Mouse (Mus musculus): ENCODE measurements at regions not wholly inside any gene's neighbourhood (a gene's known extent, or its start where the extent isn't known, plus 50 kb on each side); places are given as distances from the start of the nearest gene placed in this dataset.
"Not testable (repeated sequence)": the region's sequence is repeated elsewhere in the genome, so short reads cannot be mapped to it uniquely, and the experiment has no call there.

DNA sequence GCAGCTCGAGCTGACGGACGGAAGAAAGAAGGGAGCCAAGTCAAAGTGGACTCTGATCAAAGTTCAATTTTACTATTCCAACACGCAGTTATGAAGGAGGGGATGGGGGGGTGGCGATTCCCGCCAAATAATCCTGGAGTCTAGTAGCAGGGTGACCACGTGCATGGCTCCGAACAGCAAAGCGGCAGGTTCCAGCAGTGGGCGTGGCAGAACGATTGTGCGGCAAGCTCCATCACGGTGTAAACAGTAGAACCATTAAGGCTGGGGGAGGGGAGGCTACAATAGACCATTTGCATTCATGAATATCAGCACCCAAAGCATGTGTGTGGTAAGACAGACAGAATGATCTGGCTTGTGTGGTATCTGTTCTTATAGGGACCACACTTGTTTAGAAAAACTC, 237.6 kb downstream of the Sorl1 start:
- H3K36me3 ChIP-seq; H3K27me3 ChIP-seq (replicated peaks); H3K9me3 ChIP-seq; H3K27ac ChIP-seq; H3K4me2 ChIP-seq; H3K4me3 ChIP-seq (replicated peaks); ATAC-seq (ENCODE audit: insufficient read depth, low FRiP score, low read depth); H3K9ac ChIP-seq: not testable (repeated sequence)
- peaks cover 12% of the 10 kb centered on the region for H3K4me1 ChIP-seq
- 82% methylated on average over 13 of the region's 13 CpGs for WGBS

DNA sequence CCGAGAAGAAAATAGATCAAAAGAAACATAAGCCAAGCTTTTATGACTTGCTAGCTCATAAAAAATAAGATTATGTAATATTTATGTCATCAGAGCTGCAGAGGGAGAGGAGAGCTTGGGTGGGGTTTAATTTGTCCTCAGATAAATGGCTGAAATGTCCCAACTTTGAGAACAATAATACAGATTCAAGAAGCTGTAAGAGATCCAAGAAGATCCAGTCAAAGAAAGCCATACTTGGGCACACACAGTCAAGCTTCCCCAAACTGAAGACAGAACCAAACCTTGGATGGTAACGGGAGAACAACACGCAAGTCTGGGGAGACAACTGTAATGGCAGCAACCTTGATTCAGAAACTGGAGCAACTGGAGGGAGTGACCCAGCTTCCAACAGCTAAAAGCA, 243.6 kb downstream of the Sorl1 start:
- Histone ChIP-seq H3K4me3 (replicated peaks) (no peak overlapping the region), H3K27me3 (replicated peaks) (no peaks in the 10 kb centered on the region), H3K4me2 (no peak overlapping the region), H3K36me3 (no peaks in the 10 kb centered on the region), H3K4me1 (peaks cover 21% of the 10 kb centered on the region), H3K27ac (no peak overlapping the region), H3K9me3 (no peaks in the 10 kb centered on the region), H3K9ac (no peak overlapping the region)
- ATAC-seq (ENCODE audit: insufficient read depth, low FRiP score, low read depth): no peak
- WGBS: 80% methylated on average over 3 of the region's 3 CpGs

DNA sequence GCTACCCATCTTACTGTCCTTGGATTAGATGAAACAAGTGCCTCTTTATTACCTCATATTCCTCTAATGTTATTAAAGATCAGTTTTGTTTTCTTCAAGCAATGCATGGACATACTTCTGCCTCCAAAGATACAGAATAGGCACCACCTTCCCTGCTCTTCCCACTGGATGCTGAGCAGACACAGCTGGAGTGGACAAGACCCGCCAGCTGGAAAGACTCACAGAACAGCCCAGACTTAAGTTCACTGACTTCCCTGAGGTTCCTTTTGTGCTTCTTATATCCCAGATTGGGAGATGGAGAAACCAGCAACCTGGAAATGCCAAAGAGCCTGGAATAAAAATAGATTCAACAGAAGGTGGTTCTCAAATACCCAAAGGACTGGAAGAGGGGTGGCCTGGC, 245.0 kb downstream of the Sorl1 start:
- Histone ChIP-seq H3K27me3 (replicated peaks) (no peaks in the 10 kb centered on the region), H3K9me3 (no peaks in the 10 kb centered on the region), H3K4me2 (no peak overlapping the region), H3K36me3 (no peaks in the 10 kb centered on the region), H3K9ac (no peak overlapping the region), H3K4me1 (peaks cover 21% of the 10 kb centered on the region), H3K27ac (peak overlapping the region; percentile 53), H3K4me3 (replicated peaks) (no peak overlapping the region)
- WGBS: 43% methylated on average over 1 of the region's 1 CpGs
- no peak for ATAC-seq (ENCODE audit: insufficient read depth, low FRiP score, low read depth)

DNA sequence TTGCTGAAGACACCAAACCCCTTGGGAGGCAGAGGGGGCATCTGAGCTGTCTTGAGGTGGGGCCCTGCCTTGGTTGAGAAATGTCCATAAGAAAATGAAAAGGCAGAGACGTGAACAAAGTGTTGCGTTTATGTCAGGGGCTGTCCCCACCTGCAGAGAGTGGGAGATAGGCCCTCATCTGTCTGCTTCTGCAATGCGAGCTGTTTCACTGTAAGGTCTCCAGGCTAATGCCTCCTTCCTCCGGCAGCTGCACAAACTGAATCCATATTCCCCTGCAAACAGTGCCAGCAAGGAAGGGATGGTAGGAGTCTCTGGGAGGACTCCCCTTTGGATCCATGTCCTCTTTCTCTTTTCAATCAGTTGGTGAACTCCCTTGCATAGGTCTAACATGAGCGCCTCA, 263.0 kb downstream of the Sorl1 start:
- H3K4me2 ChIP-seq: peak overlapping the region; percentile 3; the same call in 1 of the 2 replicates
- H3K9me3 ChIP-seq: no peaks in the 10 kb centered on the region
- peaks cover 18% of the 10 kb centered on the region for H3K4me1 ChIP-seq
- H3K4me3 ChIP-seq (replicated peaks): no peak overlapping the region
- H3K27ac ChIP-seq: peak overlapping the region; percentile 80
- no peak overlapping the region for H3K9ac ChIP-seq
- ATAC-seq (ENCODE audit: insufficient read depth, low FRiP score, low read depth): no peak; the same call in 1 of the 2 replicates
- WGBS: 37% methylated on average over 5 of the region's 5 CpGs
- no peaks in the 10 kb centered on the region for H3K36me3 ChIP-seq
- no peaks in the 10 kb centered on the region for H3K27me3 ChIP-seq (replicated peaks)

DNA sequence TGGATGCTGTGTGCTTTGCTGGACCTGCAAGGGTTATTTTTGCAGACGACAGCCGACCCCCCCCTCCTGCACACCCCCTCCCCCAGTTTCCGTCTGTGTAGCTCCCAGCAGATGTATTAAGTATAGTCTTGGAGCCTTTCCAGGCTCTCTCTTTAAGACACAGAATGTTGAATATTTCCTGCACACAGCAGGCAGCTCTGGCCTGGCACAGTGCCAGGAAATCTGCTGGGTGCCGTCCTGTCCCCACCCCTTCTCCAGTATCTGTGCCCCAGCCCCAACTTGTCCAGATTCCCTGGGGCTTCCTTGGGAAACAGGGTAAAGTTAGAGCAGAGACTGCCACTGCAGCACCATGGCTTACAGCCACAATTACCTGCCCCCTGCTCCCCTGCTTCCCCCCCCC, 263.4 kb downstream of the Sorl1 start:
- ATAC-seq (ENCODE audit: insufficient read depth, low FRiP score, low read depth): peak; percentile 87
- Histone ChIP-seq H3K4me2 (peak overlapping the region; percentile 3; the same call in 1 of the 2 replicates), H3K4me1 (peaks cover 18% of the 10 kb centered on the region), H3K9ac (no peak overlapping the region), H3K27ac (peak overlapping the region; percentile 80), H3K4me3 (replicated peaks) (no peak overlapping the region), H3K36me3 (no peaks in the 10 kb centered on the region), H3K27me3 (replicated peaks) (no peaks in the 10 kb centered on the region), H3K9me3 (no peaks in the 10 kb centered on the region)
- 2% methylated on average over 4 of the region's 4 CpGs for WGBS

DNA sequence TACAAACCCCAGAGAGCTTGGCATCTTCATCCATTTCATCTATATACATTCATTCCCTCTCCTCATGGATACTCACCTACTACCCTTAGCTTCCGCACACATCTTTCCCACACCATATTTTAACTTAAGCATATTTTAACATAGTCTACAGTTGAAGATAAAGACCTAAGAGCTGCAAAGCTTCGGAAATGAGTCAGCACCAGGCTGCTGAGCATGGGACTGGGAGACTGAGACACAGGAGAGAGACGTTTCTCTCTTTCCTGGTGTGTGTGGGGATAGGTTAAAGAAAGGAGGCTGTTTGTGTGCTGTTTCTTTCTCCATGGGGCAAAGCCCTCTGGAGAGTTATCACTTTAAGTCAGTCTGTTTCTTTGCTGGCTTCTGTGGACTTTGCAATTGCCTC, 264.3 kb downstream of the Sorl1 start:
- Histone ChIP-seq H3K4me2 (no peak overlapping the region), H3K4me3 (replicated peaks) (no peak overlapping the region), H3K27ac (peak overlapping the region; percentile 65), H3K9me3 (no peaks in the 10 kb centered on the region), H3K9ac (no peak overlapping the region), H3K4me1 (peaks cover 18% of the 10 kb centered on the region), H3K27me3 (replicated peaks) (no peaks in the 10 kb centered on the region), H3K36me3 (no peaks in the 10 kb centered on the region)
- WGBS: 57% methylated on average over 3 of the region's 3 CpGs
- no peak for ATAC-seq (ENCODE audit: insufficient read depth, low FRiP score, low read depth)

DNA sequence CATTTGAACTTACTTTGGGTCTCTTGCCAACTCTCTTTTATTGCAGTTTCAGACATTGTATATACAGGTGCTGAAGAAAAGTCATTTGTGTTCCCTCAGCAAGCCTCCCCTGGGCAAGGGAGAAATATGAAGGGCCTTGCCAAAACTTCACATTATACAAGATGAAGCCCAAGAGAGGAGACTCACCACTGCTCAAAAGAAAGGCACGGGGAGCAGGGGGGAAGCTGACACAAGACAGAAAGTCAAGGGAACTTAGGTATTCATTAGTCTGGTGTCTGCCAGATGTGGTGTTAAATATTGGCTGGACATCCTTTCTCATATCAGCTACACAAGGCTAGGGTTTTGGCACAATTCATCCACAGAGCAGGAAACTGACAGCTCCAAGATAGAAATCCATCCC, 272.0 kb downstream of the Sorl1 start:
- peak overlapping the region; percentile 28; the same call in 1 of the 2 replicates for H3K27ac ChIP-seq

DNA sequence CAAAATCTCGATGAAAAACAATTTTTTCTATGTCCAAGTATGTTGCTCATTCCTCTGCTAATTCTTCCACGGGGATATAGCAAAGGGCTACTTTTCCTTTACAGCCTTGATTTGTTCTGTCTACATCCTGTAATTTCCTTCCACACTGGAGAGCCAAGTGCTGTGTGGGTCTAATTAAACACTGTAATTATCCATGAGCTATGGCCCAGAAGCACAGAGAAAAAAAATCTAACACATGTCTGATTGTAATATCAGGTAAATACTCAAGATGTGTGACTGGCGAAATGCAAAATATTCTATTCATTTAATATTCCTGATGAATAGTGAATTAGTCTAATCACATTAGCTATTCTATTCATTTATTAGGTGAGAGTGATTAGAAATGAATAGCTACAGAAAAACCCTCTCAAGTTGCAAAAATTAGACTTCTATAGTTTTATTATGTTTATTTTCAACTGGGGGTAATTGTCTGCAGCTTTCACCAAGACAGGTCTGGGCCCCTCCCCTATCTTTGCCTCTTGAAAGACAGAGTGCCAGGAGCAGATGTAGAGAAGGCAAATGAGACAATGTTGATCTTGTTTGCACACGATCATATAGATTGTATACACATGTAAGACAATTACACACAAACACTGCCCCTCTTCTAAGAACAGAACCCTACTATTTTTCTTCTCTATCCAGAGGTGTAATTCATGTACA, 274.3 kb downstream of the Sorl1 start:
- WGBS: 75% methylated on average over 4 of the region's 4 CpGs
- ATAC-seq (ENCODE audit: insufficient read depth, low FRiP score, low read depth): no peak
- no peak overlapping the region for H3K9ac ChIP-seq
- no peaks in the 10 kb centered on the region for H3K36me3 ChIP-seq
- H3K27me3 ChIP-seq (replicated peaks): no peaks in the 10 kb centered on the region
- H3K4me3 ChIP-seq (replicated peaks): no peak overlapping the region
- no peaks in the 10 kb centered on the region for H3K4me1 ChIP-seq
- no peaks in the 10 kb centered on the region for H3K9me3 ChIP-seq
- no peak overlapping the region for H3K27ac ChIP-seq
- H3K4me2 ChIP-seq: no peak overlapping the region

More for the DNA sequence above, 272.0 kb downstream of the Sorl1 start:
- Histone ChIP-seq H3K9me3 (no peaks in the 10 kb centered on the region), H3K27me3 (replicated peaks) (no peaks in the 10 kb centered on the region), H3K4me1 (no peaks in the 10 kb centered on the region), H3K4me2 (no peak overlapping the region), H3K4me3 (replicated peaks) (no peak overlapping the region), H3K36me3 (no peaks in the 10 kb centered on the region), H3K9ac (no peak overlapping the region)
- 55% methylated on average over 1 of the region's 1 CpGs for WGBS
- peak; percentile 14 for ATAC-seq (ENCODE audit: insufficient read depth, low FRiP score, low read depth)

DNA sequence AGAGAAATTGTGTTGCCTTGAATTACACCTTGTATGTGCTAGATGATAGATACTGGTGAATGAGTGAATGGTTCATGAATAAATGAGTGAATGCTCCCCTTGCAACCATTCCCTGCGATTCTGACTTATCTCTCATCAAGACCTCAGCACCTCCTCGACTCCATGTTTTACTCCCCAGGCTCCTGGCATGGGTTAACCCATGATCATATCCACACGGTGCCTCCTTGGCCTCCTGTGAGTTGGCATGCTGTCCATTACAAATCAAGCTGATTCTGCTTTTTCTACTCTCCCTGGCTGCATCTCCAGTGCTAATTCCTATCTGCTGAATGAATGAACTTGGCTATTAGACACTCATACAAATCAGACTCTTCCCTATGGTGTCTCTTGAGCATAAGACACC, 279.5 kb downstream of the Sorl1 start:
- H3K9ac ChIP-seq: no peak overlapping the region
- 82% methylated on average over 3 of the region's 3 CpGs for WGBS

DNA sequence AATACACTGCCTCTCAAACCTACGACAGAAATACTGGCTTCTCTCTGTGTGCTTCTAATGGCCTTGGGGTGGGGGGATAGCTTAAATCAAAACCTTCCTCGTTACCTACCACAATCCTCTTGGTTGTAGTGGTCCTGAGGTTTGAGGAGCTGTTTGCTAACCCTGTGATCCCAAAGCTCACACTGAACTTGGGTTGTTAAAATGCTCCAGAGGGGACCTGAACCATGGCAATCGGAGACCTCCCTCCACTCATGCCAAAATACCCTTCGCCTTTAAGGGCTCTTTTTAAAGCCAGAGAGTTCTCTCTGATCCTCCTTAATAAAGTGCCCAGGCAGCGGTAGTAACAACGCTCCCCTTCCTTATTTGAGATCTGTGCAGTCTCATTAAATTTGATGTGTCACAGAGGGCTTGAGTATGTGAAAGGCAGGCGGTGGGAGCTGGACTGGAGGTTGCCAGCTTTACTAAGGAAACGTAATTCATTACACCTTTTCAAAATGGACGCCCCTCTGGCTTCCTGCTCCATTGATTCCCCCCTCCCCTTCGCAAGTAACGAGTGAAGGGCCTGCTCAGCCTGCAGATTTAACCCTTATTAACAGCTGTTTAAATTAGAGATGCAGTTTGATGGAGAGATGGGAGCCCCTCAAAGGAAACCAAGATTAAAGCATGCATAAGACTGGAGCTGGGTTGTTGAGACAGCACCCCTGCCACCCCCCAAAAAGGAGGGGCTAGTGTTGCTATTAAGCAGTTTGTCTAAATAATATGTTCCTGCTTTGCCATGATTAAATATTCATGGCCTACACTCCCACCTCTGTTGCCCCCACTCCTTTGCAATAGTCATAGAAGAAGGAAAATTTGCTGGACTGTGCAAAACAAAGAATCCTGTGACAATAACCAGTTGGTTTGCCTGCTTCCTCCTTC, 289.4 kb downstream of the Sorl1 start:
- ATAC-seq (ENCODE audit: insufficient read depth, low FRiP score, low read depth): no peak

More for the DNA sequence above, 279.5 kb downstream of the Sorl1 start:
- Histone ChIP-seq H3K4me1 (no peaks in the 10 kb centered on the region), H3K4me2 (no peak overlapping the region), H3K4me3 (replicated peaks) (no peak overlapping the region), H3K27me3 (replicated peaks) (no peaks in the 10 kb centered on the region), H3K9me3 (no peaks in the 10 kb centered on the region), H3K36me3 (no peaks in the 10 kb centered on the region), H3K27ac (no peak overlapping the region)
- no peak for ATAC-seq (ENCODE audit: insufficient read depth, low FRiP score, low read depth)

DNA sequence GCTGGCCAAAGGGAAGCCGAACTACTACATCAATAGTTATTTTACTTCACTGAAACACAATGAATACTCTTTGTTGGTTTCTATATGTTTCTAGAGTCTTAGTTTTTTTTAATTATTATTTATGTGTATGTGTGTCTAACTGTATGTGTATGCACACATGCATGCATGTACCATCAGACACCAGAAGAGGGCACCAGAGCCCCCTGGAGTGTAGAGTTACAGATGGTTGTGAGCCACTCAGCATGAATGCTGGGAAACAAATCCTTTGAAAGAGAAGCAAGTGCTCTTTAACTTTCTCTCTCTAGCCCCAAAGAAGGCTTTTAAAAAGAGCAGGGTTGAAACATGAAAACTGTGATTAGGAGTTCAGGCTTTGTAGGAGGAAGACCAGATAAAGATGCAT, 290.7 kb downstream of the Sorl1 start:
- no peak overlapping the region for H3K4me3 ChIP-seq (replicated peaks)
- no peaks in the 10 kb centered on the region for H3K27me3 ChIP-seq (replicated peaks)
- no peaks in the 10 kb centered on the region for H3K9me3 ChIP-seq
- 100% methylated on average over 1 of the region's 1 CpGs for WGBS
- H3K4me2 ChIP-seq: no peak overlapping the region
- no peak for ATAC-seq (ENCODE audit: insufficient read depth, low FRiP score, low read depth)
- H3K36me3 ChIP-seq: no peaks in the 10 kb centered on the region
- H3K4me1 ChIP-seq: no peaks in the 10 kb centered on the region
- no peak overlapping the region for H3K9ac ChIP-seq
- no peak overlapping the region for H3K27ac ChIP-seq

More for the DNA sequence above, 289.4 kb downstream of the Sorl1 start:
- Histone ChIP-seq H3K4me1 (no peaks in the 10 kb centered on the region), H3K27ac (no peak overlapping the region), H3K4me3 (replicated peaks) (no peak overlapping the region), H3K9ac (no peak overlapping the region), H3K9me3 (no peaks in the 10 kb centered on the region), H3K36me3 (no peaks in the 10 kb centered on the region), H3K27me3 (replicated peaks) (no peaks in the 10 kb centered on the region), H3K4me2 (no peak overlapping the region)
- WGBS: 53% methylated on average over 11 of the region's 11 CpGs

DNA sequence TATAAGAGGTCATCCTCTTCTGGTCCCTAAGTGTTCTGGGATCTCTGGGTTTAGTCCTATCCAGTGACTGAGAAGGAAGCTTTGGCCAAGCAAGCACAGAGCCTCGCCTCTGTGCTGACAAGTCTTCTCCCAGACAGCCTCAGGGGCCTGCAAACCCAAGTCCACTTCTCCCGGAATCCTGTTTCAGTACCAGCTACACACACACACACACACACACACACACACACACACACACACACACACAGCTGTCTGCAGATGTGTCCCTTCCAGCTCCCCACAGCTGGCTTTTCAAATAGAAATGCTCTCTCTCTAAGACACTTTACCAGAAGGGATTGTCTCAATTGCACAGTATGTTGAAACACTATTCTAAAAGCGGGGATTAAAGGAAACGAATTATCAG, 296.7 kb downstream of the Sorl1 start:
- no peaks in the 10 kb centered on the region for H3K4me1 ChIP-seq
- H3K4me2 ChIP-seq: no peak overlapping the region
- H3K9ac ChIP-seq: no peak overlapping the region
- ATAC-seq (ENCODE audit: insufficient read depth, low FRiP score, low read depth): no peak
- H3K36me3 ChIP-seq: no peaks in the 10 kb centered on the region
- H3K27me3 ChIP-seq (replicated peaks): no peaks in the 10 kb centered on the region
- H3K9me3 ChIP-seq: no peaks in the 10 kb centered on the region
- 55% methylated on average over 4 of the region's 4 CpGs for WGBS
- no peak overlapping the region for H3K27ac ChIP-seq
- H3K4me3 ChIP-seq (replicated peaks): no peak overlapping the region

All from stomach, embryonic 15.5 days (tissue).